Mouse (Mus musculus) MEL (cell line): Measurements from ENCODE around the gene Glrp1. TPM values are rescaled to one million over a fixed set of nuclear protein-coding genes. Genes with fewer than 3 reads are reported as not detected.

Experiments used
- DNase-seq: peaks from one replicate; pipeline ENCODE4 v3.0.0; 2011; ENCODE audit warnings: low read depth, low spot score
- H3K27ac ChIP-seq: 2 replicates; pipeline ENCODE4 v1.5.1; 2012; ENCODE audit warnings: low read depth, mild to moderate bottlenecking, control low read depth, low read length, moderate library complexity; ENCODE audit not compliant: control insufficient read depth
- H3K27me3 ChIP-seq, 2 experiments: fragments of 150-350 bp in 1 of 2; sonication (generic) in 1 of 2; 2 replicates each; pipeline ENCODE4 v1.6.1; 2012; ENCODE audit warnings: low read length in 2 of 2, mild to moderate bottlenecking in 2 of 2, improper control_type of control experiment in 1 of 2, moderate library complexity in 1 of 2; ENCODE audit not compliant: insufficient read depth in 2 of 2, control insufficient read depth in 1 of 2
- H3K36me3 ChIP-seq, 2 experiments: 2 replicates each; pipeline ENCODE4 v1.6.1; 2012 to 2014; ENCODE audit warnings: low read length in 2 of 2, improper control_type of control experiment in 1 of 2, inconsistent platforms in 1 of 2, mild to moderate bottlenecking in 1 of 2; ENCODE audit not compliant: insufficient read depth in 2 of 2, control insufficient read depth in 1 of 2
- H3K4me1 ChIP-seq, 2 experiments: fragments of 150-350 bp in 1 of 2; sonication (generic) in 1 of 2; 2 replicates each; pipeline ENCODE4 v1.6.1; 2012; ENCODE audit warnings: low read length in 2 of 2, improper control_type of control experiment in 1 of 2, mild to moderate bottlenecking in 1 of 2; ENCODE audit not compliant: insufficient read depth in 2 of 2, control insufficient read depth in 1 of 2
- H3K4me3 ChIP-seq, 2 experiments: fragments of 150-350 bp in 1 of 2; sonication (generic) in 1 of 2; 2 replicates each; pipeline ENCODE4 v1.5.1; 2012; ENCODE audit warnings: low read depth in 2 of 2, low read length in 2 of 2, mild to moderate bottlenecking in 2 of 2, moderate library complexity in 2 of 2, control low read depth in 1 of 2, improper control_type of control experiment in 1 of 2; ENCODE audit not compliant: control insufficient read depth in 1 of 2, insufficient read depth in 1 of 2
- H3K79me2 ChIP-seq: 2 replicates; pipeline ENCODE4 v1.6.1; 2012; ENCODE audit warnings: mild to moderate bottlenecking, low read length, moderate library complexity; ENCODE audit not compliant: control insufficient read depth, poor library complexity, insufficient read depth
- H3K9ac ChIP-seq: 2 replicates; pipeline ENCODE4 v1.6.1; 2012; ENCODE audit warnings: low read depth, mild to moderate bottlenecking, control low read depth, low read length, moderate library complexity; ENCODE audit not compliant: control insufficient read depth, poor library complexity, severe bottlenecking
- H3K9me3 ChIP-seq: fragments of 150-350 bp; sonication (generic); replicated peaks from 2 replicates; pipeline ENCODE4 v1.6.1; 2012; ENCODE audit warnings: mild to moderate bottlenecking, low read length, improper control_type of control experiment, moderate library complexity; ENCODE audit not compliant: insufficient read depth
- BHLHE40 ChIP-seq: IDR thresholded peaks from 2 replicates; pipeline ENCODE4 v1.6.1; 2012; ENCODE audit warnings: low read depth, mild to moderate bottlenecking, inconsistent platforms, low read length, improper control_type of control experiment, borderline replicate concordance
- CHD1 ChIP-seq: IDR thresholded peaks from 2 replicates; pipeline ENCODE4 v1.6.1; 2012; ENCODE audit warnings: low read depth, mild to moderate bottlenecking, inconsistent platforms, low read length, improper control_type of control experiment
- CHD2 ChIP-seq: IDR thresholded peaks from 2 replicates; pipeline ENCODE4 v1.6.1; 2011; ENCODE audit warnings: low read length, improper control_type of control experiment
- CTCF ChIP-seq, 3 experiments: IDR thresholded peaks in 2 of 3; conservative IDR thresholded peaks in 1 of 3; 2 replicates each; pipeline ENCODE4 v1.5.1; 2011 to 2012; ENCODE audit warnings: low read length in 3 of 3, low read depth in 2 of 3, mild to moderate bottlenecking in 2 of 3, improper control_type of control experiment in 1 of 3, inconsistent platforms in 1 of 3, mixed read lengths in 1 of 3, moderate library complexity in 1 of 3; ENCODE audit not compliant: control insufficient read depth in 1 of 3, insufficient read depth in 1 of 3, poor library complexity in 1 of 3, severe bottlenecking in 1 of 3
- E2F4 ChIP-seq: IDR thresholded peaks from 2 replicates; pipeline ENCODE4 v1.6.1; 2011; ENCODE audit warnings: low read depth, low read length, improper control_type of control experiment, borderline replicate concordance
- ELF1 ChIP-seq: IDR thresholded peaks from 2 replicates; pipeline ENCODE4 v1.6.1; 2014; ENCODE audit warnings: low read depth, mild to moderate bottlenecking, inconsistent platforms, low read length, improper control_type of control experiment, moderate library complexity
- GATA1 ChIP-seq: IDR thresholded peaks from 2 replicates; pipeline ENCODE4 v1.6.1; 2011; ENCODE audit warnings: low read depth, low read length, improper control_type of control experiment
- KAT2A ChIP-seq: conservative IDR thresholded peaks from 2 replicates; pipeline ENCODE4 v1.6.1; 2012; ENCODE audit warnings: low read depth, low read length, improper control_type of control experiment, inconsistent platforms
- MAFK ChIP-seq: IDR thresholded peaks from 2 replicates; pipeline ENCODE4 v1.6.1; 2011; ENCODE audit warnings: low read depth, mild to moderate bottlenecking, low read length, improper control_type of control experiment, borderline replicate concordance
- MAX ChIP-seq: IDR thresholded peaks from 2 replicates; pipeline ENCODE4 v1.6.1; 2011; ENCODE audit warnings: low read length, improper control_type of control experiment
- MAZ ChIP-seq: IDR thresholded peaks from 2 replicates; pipeline ENCODE4 v1.6.1; 2012; ENCODE audit warnings: low read depth, mild to moderate bottlenecking, inconsistent platforms, low read length, improper control_type of control experiment
- MEF2A ChIP-seq: IDR thresholded peaks from 2 replicates; pipeline ENCODE4 v1.6.1; 2014; ENCODE audit warnings: low read depth, mild to moderate bottlenecking, inconsistent platforms, low read length, improper control_type of control experiment; ENCODE audit not compliant: poor library complexity, insufficient replicate concordance, severe bottlenecking; ENCODE audit errors: extremely low read depth
- MYC ChIP-seq: IDR thresholded peaks from 2 replicates; pipeline ENCODE4 v1.6.1; 2011; ENCODE audit warnings: low read depth, mild to moderate bottlenecking, low read length, improper control_type of control experiment, moderate library complexity
- NRF1 ChIP-seq: IDR thresholded peaks from 2 replicates; pipeline ENCODE4 v1.6.1; 2014; ENCODE audit warnings: low read depth, mild to moderate bottlenecking, inconsistent platforms, low read length, improper control_type of control experiment, moderate library complexity; ENCODE audit not compliant: poor library complexity, insufficient read depth, severe bottlenecking
- POLR2A ChIP-seq, 2 experiments: IDR thresholded peaks; 2 replicates each; pipeline ENCODE4 v1.6.1; 2011 to 2012; ENCODE audit warnings: low read length in 2 of 2, mild to moderate bottlenecking in 2 of 2, control low read depth in 1 of 2, improper control_type of control experiment in 1 of 2, low read depth in 1 of 2, moderate library complexity in 1 of 2; ENCODE audit not compliant: control insufficient read depth in 1 of 2, insufficient read depth in 1 of 2, poor library complexity in 1 of 2
- POLR2AphosphoS2 ChIP-seq: IDR thresholded peaks from 2 replicates; pipeline ENCODE4 v1.6.1; 2011; ENCODE audit warnings: low read length, improper control_type of control experiment
- POLR2AphosphoS5 ChIP-seq: IDR thresholded peaks from 2 replicates; pipeline ENCODE4 v1.6.1; 2012; ENCODE audit warnings: low read depth, borderline replicate concordance, mild to moderate bottlenecking, inconsistent platforms, low read length, moderate library complexity, mixed read lengths
- RAD21 ChIP-seq: IDR thresholded peaks from 2 replicates; pipeline ENCODE4 v1.6.1; 2011; ENCODE audit warnings: mild to moderate bottlenecking, low read depth, low read length, improper control_type of control experiment
- RCOR1 ChIP-seq: IDR thresholded peaks from 2 replicates; pipeline ENCODE4 v1.6.1; 2012; ENCODE audit warnings: low read depth, mild to moderate bottlenecking, inconsistent platforms, low read length, improper control_type of control experiment
- SIN3A ChIP-seq: IDR thresholded peaks from 2 replicates; pipeline ENCODE4 v1.6.1; 2012; ENCODE audit warnings: low read length, improper control_type of control experiment, inconsistent platforms
- SMC3 ChIP-seq: IDR thresholded peaks from 2 replicates; pipeline ENCODE4 v1.6.1; 2011; ENCODE audit warnings: low read depth, low read length, improper control_type of control experiment
- TAL1 ChIP-seq: IDR thresholded peaks from 2 replicates; pipeline ENCODE4 v1.6.1; 2012; ENCODE audit warnings: mild to moderate bottlenecking, inconsistent platforms, low read length, moderate library complexity, mixed read lengths
- TBP ChIP-seq: IDR thresholded peaks from 2 replicates; pipeline ENCODE4 v1.8.0; 2011; ENCODE audit warnings: low read depth, low read length, improper control_type of control experiment
- UBTF ChIP-seq: IDR thresholded peaks from 2 replicates; pipeline ENCODE4 v1.6.1; 2012; ENCODE audit warnings: low read depth, mild to moderate bottlenecking, inconsistent platforms, low read length, improper control_type of control experiment, moderate library complexity, borderline replicate concordance; ENCODE audit not compliant: insufficient read depth
- USF1 ChIP-seq: IDR thresholded peaks from 2 replicates; pipeline ENCODE4 v1.6.1; 2014; ENCODE audit warnings: low read depth, mild to moderate bottlenecking, inconsistent platforms, low read length, improper control_type of control experiment, moderate library complexity
- USF2 ChIP-seq, 2 experiments: IDR thresholded peaks; 2 replicates each; pipeline ENCODE4 v1.6.1; 2011 to 2012; ENCODE audit warnings: improper control_type of control experiment in 2 of 2, low read length in 2 of 2, borderline replicate concordance in 1 of 2, inconsistent platforms in 1 of 2, low read depth in 1 of 2, mild to moderate bottlenecking in 1 of 2; ENCODE audit not compliant: insufficient read depth in 1 of 2
- ZC3H11A ChIP-seq: IDR thresholded peaks from 2 replicates; pipeline ENCODE4 v1.6.1; 2012; ENCODE audit warnings: low read depth, mild to moderate bottlenecking, inconsistent platforms, low read length, improper control_type of control experiment
- ZNF384 ChIP-seq: IDR thresholded peaks from 2 replicates; pipeline ENCODE4 v1.6.1; 2012; ENCODE audit warnings: low read depth, mild to moderate bottlenecking, inconsistent platforms, low read length, improper control_type of control experiment
- polyA plus RNA-seq, 2 experiments: library from polyadenylated mRNA; stranded (reverse) in 1 of 2; unstranded in 1 of 2; fragments of >175 nt in 1 of 2; fragments of >200 nt in 1 of 2; gene quantifications; 2 replicates each; pipeline versions ENCODE4 v1.2.1 to v1.2.4; 2012; ENCODE audit warnings: low replicate concordance in 2 of 2, low read depth in 1 of 2; ENCODE audit not compliant: insufficient read length in 2 of 2, insufficient read depth in 1 of 2, missing spikeins in 1 of 2
- total RNA-seq: library from RNA; depleted of rRNA; stranded (reverse); fragments of 300-350 nt; gene quantifications from 2 replicates; pipeline ENCODE4 v1.2.3, GENCODE M21; 2012

Glrp1 gene
- total and polyA plus RNA-seq, 3 experiments = not detected

- Histone ChIP-seq H3K4me1 (no peaks in the 10 kb centered on the region; a peak in 1 of 4 replicates), H3K9me3 (no peaks in the 10 kb centered on the region), H3K79me2 (no peaks in the 10 kb centered on the region), H3K27ac (no peak overlapping the region), H3K4me3 (no peak overlapping the region), H3K9ac (no peak overlapping the region), H3K27me3 (no peaks in the 10 kb centered on the region), H3K36me3 (no peaks in the 10 kb centered on the region)
- no peak for DNase-seq
- TF ChIP-seq POLR2AphosphoS5 = no peak
- no peak for TF ChIP-seq MAX
- no peak for TF ChIP-seq CHD2
- no peak for TF ChIP-seq E2F4
- no peak for TF ChIP-seq MAZ
- no peak for TF ChIP-seq RCOR1
- TF ChIP-seq, all 39 proteins: peak for 0
These were observed 40.1 kb downstream of the Glrp1 start for GRCm38 (mm10) chr1:88469746-88470145.

GRCm38 (mm10) chr1:88468335-88468734 is 41.5 kb downstream of the Glrp1 start:
- no peaks in the 10 kb centered on the region for H3K9me3 ChIP-seq

DNA sequence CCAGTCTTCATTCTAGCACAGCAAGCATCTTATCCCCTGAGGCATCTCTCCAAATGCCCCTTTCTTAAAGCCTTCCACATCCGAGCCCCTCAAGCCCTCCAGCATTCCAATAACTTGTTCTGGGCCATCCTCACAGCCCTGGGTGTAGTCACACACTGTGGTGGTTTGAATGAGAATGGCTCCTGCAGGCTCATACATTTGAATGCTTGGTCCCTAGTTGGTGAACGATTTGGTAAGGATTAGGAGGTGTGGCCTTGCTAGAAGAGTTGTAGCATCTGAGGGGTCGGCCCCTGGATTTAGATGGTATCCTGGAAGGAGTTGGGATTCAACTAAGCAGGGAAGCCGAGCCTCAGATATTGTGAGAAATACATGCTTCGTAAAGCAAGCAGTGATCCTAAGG is 42.0 kb downstream of the Glrp1 start:
- Histone ChIP-seq H3K27me3 (no peaks in the 10 kb centered on the region), H3K9ac (no peak overlapping the region), H3K27ac (no peak overlapping the region), H3K4me1 (no peaks in the 10 kb centered on the region), H3K9me3 (no peaks in the 10 kb centered on the region), H3K36me3 (no peaks in the 10 kb centered on the region), H3K4me3 (no peak overlapping the region), H3K79me2 (no peaks in the 10 kb centered on the region)
- no peak for DNase-seq
- no peak for TF ChIP-seq BHLHE40
- no peak for TF ChIP-seq CHD1
- TF ChIP-seq UBTF = no peak
- no peak for TF ChIP-seq KAT2A
- no peak for TF ChIP-seq ZC3H11A
- TF ChIP-seq TBP = no peak
- no peak for TF ChIP-seq CTCF (IDR thresholded peaks at IDR 0.05 in 2 of 3, conservative IDR thresholded peaks at IDR 0.05 in 1 of 3; ENCODE audit: control insufficient read depth in 1 of 3, insufficient read depth in 1 of 3, low read depth in 2 of 3, low read length in 3 of 3, poor library complexity in 1 of 3, severe bottlenecking in 1 of 3)
- no peak for TF ChIP-seq RCOR1
- no peak for TF ChIP-seq MAX

More at GRCm38 (mm10) chr1:88468335-88468734, 41.5 kb downstream of the Glrp1 start:
- H3K27me3 ChIP-seq = no peaks in the 10 kb centered on the region
- no peak for DNase-seq
- no peak overlapping the region for H3K9ac ChIP-seq
- no peaks in the 10 kb centered on the region for H3K79me2 ChIP-seq
- TF ChIP-seq MAFK (no peak), ZC3H11A (no peak), MYC (no peak), USF2 (IDR thresholded peaks at IDR 0.05; ENCODE audit: borderline replicate concordance in 1 of 2, insufficient read depth in 1 of 2, low read depth in 1 of 2, low read length in 2 of 2) (no peak), SMC3 (no peak), SIN3A (no peak), ZNF384 (no peak), NRF1 (no peak), TAL1 (no peak), CTCF (IDR thresholded peaks at IDR 0.05 in 2 of 3, conservative IDR thresholded peaks at IDR 0.05 in 1 of 3; ENCODE audit: control insufficient read depth in 1 of 3, insufficient read depth in 1 of 3, low read depth in 2 of 3, low read length in 3 of 3, poor library complexity in 1 of 3, severe bottlenecking in 1 of 3) (no peak), POLR2AphosphoS2 (no peak), GATA1 (no peak), CHD2 (no peak), POLR2A (IDR thresholded peaks at IDR 0.05; ENCODE audit: control insufficient read depth in 1 of 2, insufficient read depth in 1 of 2, low read depth in 1 of 2, low read length in 2 of 2, poor library complexity in 1 of 2) (no peak), USF1 (no peak), MAX (no peak), ELF1 (no peak), CHD1 (no peak), RAD21 (no peak), MEF2A (no peak)
- TF ChIP-seq, all 39 proteins: peak for 0
- no peak overlapping the region for H3K4me3 ChIP-seq
- H3K36me3 ChIP-seq = no peaks in the 10 kb centered on the region
- H3K4me1 ChIP-seq = no peaks in the 10 kb centered on the region
- H3K27ac ChIP-seq = no peak overlapping the region
